Mouse (Mus musculus): ENCODE measurements around the gene Tnfrsf9.
A peak's percentile ranks its signal among the peaks of the same experiment; 100 is the strongest.

Tnfrsf9 gene

DNA sequence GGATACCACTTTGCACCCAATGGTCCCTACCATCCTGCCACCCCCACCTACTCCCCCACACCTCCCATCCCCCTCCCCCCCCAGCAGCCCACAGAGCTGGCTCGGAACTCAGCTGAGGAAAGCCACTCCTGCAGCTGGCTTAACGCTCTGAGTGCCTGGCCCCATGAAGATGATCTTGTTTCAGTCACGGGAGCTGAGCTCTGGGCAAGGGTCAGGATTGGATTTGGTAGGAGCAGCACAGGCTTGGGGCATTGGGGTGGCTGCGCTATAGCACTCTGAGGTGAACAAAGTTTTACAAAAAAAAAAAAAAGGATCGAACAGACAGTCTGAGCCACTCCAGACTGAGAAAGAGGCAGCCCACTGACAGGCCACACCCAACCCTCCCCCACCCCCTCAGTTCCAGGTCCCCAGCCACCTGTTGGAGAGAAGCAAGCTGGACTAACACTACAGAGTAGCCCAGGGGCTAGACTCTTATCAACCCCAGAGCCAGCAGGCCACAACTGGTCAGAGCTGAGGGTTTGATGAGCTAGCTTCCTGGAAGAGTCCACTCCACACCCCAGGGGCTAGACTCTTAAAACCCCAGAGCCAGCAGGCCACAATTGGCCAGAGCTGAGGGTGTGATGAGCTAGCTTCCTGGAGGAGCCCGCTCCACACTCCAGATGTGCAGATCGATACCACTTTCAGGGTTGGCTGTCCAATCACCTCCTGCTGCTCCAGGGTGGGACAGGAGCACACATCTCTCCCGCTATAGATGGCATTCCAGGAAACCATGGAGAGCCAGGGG, 19.5 kb upstream of the Tnfrsf9 start:
- DNase-seq (ENCODE audit: inconsistent age in 2 of 2, low spot score in 1 of 2), result no peak

DNA sequence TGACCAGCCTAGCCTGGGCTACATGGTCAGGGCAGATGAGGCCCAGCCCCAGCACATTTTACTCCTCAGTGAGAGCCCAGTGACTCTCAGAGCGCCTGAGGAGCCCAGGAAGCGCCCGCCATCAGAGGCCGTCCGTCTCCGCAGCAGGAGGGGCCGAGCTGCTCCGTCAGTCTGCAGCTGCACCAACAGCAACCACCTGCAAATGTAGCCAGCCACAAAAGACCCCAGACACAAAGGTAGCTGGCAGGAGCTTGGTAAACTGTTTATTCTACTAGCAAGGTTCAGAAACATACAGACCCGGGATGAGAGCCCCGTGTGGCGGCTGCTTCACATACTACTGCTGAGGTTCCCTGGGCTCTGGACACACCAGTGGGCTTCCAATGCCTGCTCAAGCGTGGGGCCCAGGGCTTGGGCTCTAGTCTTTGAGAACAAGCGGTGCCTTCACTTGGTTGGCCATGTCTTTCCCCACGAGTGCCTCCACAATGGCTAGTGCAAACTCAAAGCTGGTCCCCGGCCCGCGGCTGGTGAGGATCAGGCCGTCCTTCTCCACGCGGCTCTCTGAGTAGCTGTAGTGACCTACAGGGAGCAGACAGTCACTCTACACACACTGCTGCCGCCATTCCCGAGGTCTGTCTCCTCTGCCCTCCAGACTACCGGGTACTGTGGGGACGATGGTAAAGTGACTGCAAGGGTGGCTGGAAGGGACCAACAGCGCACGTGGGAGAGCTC, 17.3 kb upstream of the Tnfrsf9 start:
- DNase-seq (ENCODE audit: inconsistent age in 2 of 2, low spot score in 1 of 2), result no peak

DNA sequence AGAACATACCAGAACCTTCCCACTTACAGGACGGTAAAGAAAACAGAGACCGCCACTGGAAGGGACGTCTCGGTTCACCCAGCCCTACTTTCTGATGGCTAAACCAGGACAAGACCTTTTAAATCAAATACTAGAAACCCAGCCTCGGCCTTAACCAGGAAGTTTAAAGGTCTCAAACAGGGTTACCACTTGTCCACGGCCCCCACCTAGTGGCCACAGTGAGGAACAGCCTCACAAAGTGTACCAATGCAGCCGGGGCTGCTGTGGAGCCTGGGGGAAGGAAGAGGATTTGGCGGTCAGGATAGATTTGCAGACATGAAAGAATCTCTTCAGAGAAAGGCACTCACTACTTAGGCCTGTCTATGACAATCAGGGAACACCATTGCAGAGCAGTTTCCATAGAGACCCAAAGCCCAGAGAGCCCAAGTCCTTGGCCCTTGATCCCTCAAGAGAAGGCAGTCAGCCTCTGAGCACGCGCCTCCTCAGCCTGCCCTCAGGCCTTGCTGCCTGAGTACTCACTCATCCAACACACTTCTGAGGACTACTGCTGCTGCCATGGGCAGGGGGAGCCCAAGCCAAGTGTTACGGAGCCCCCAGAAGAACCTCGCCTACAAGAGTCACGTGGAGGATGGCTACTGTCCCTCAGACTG, 15.5 kb upstream of the Tnfrsf9 start:
- peak; percentile 67 to 91 for DNase-seq (ENCODE audit: inconsistent age in 2 of 2, low spot score in 1 of 2)

DNA sequence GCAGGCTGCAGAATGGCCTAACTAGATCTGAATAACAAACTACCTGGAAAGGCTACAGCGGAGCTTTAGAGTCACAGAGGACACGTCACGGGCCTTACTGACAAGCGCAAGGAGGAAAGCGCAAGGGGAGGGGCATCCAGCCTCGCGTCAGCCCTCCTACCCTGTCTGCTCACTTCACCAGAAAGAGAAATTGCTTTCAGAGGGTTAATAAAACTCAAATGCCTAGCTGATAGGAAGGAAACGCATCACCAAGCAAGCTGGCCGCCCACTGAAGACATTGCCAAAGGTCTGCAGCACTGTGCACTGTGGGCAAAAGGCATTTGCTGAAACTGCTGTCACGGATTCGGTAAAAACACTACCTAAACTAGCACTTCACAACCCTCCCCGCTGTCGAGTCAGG, 13.9 kb upstream of the Tnfrsf9 start:
- no peak for DNase-seq (ENCODE audit: inconsistent age in 2 of 2, low spot score in 1 of 2)

DNA sequence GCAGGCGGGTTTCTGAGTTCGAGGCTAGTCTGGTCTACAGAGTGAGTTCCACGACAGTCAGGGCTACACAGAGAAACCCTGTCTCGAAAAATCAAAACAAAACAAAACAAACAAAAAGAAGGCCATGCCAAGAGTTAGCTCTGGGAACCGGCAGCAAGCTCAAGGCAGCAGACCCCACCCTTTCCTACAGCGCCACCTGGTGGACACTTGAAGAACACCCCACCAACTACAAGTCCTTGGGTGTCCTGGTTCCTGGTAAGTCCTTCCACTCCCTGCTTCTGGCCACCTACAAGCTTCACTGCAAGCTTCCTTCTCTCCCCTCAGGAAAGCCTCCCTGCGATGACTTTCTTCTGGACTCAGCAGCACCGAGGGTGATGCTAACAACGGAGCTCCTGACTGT, 12.7 kb upstream of the Tnfrsf9 start:
- peak; percentile 82 to 93 for DNase-seq (ENCODE audit: inconsistent age in 2 of 2, low spot score in 1 of 2)

DNA sequence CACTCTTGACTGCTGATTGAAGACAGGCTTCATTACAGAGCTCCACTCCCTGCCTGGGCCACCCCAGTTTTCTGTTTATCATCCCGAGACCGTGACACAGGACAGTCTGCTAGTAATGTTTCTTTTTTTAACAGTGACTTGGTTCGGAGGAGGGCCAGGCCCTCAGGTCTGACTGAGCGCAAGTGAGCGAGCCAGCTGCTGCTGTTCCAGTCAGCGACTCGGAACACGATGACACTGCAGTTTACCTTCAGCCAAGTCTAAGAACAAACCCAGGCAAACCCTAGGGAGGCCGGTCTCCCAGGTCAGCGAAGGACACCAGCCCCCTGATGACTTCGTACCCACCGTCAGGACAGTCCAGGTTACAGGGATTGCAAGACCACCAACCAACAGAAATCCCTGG, 12.3 kb upstream of the Tnfrsf9 start:
- no peak for DNase-seq (ENCODE audit: inconsistent age in 2 of 2, low spot score in 1 of 2)

DNA sequence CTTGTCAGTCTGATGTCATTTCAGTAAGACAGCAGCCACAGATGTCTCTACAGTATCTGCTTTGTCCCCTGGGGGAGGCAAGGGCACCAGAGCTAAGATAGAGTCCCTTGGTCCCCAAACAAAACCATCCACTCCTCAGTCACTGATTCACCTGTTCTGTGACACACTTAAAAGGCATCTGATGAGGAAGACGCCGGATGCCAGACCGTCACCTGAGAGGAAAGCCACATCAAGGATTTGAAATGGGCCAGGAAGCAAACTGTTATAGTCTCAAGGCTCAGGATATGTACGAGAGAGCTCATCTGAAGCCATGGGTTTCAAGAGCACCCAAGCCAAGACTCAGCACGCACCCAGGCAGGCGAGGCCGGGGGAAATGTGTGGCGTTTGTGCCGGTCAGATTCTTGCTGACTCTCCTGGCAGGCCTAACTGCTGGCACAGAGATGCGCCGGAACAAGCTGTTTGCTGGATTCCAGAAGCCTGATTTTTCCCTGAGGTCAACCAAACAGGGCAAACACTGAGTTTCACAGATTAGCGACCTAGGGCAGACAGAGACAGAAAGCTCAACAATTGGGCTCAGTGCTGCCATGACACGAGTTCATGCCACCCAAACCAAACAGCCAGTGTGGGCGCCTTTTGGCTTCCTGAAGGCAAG, 11.1 kb upstream of the Tnfrsf9 start:
- DNase-seq (ENCODE audit: inconsistent age in 2 of 2, low spot score in 1 of 2), result peak in 1 of 2 experiments; percentile 14

DNA sequence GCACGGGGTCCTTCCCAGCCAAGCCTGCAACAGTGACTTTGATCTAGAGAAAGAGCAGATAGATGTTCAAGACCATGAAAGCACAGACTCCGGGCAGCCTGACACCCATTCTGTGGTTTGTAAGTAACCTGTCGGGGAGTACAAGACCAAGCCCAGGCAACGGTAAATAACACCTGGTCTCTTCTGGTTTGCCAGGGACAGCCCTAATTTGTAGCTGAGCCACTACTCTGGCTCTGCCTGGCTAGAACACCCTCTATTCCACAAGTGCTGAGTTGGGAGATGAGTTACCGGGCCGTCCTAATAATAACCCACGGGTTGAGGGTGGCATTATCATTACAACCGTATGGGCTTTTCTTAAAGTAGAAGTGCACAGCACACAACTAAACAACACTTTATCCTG, 7.3 kb upstream of the Tnfrsf9 start:
- DNase-seq (ENCODE audit: inconsistent age in 2 of 2, low spot score in 1 of 2), result no peak

DNA sequence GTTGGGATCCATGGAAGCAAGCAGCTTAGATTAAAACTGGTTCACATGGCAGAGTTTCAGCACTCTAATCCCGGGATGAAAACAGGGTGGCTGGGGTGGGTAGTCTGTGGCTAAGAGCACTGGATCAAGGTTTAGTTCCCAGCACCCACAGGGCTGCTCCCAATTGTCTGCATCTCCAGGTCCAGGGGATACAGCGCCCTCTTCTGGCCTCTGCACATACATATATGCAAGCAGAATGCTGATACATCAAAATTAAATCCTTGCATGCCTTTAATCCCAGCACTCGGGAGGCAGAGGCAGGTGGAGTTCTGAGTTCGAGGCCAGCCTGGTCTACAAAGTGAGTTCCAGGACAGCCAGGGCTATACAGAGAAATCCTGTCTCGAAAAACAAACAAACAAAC, 5.8 kb upstream of the Tnfrsf9 start:
- peak; percentile 33 to 48 for DNase-seq (ENCODE audit: inconsistent age in 2 of 2, low spot score in 1 of 2)

DNA sequence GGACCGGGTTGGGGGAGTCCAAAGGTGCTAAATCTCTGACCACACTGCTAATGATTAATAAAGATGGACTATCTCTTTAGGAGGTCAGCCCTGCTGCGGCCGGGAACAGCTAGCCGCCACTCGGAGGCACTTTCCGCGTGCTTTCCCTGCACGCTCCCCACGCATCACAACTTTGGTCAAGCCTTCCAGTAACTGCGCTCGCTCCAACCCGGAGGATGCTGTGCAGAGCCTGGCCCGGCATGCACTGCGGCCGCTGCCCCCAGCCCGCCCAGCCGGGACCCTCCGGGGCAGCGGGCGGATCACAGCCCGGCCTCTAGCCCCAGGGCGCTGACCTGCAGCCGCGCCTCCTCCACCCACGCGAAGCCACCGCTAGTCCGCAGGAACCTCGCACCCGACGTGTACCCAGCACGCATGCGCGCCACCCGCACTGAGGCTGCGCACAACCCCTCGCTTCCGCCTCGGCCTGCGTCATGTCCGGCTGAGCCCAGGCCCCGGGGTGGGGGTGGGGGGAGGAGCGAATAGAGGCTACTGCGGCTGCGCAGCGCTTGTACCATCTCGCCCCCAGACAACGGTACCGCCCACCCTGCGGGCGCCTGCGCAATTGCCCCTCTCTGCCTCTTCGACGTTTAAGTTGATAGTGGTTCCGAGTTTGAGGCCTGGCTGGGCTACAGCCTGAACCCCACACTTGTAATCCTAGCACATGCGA, 4.8 kb upstream of the Tnfrsf9 start:
- peak; percentile 99 to 100 for DNase-seq (ENCODE audit: inconsistent age in 2 of 2, low spot score in 1 of 2)

DNA sequence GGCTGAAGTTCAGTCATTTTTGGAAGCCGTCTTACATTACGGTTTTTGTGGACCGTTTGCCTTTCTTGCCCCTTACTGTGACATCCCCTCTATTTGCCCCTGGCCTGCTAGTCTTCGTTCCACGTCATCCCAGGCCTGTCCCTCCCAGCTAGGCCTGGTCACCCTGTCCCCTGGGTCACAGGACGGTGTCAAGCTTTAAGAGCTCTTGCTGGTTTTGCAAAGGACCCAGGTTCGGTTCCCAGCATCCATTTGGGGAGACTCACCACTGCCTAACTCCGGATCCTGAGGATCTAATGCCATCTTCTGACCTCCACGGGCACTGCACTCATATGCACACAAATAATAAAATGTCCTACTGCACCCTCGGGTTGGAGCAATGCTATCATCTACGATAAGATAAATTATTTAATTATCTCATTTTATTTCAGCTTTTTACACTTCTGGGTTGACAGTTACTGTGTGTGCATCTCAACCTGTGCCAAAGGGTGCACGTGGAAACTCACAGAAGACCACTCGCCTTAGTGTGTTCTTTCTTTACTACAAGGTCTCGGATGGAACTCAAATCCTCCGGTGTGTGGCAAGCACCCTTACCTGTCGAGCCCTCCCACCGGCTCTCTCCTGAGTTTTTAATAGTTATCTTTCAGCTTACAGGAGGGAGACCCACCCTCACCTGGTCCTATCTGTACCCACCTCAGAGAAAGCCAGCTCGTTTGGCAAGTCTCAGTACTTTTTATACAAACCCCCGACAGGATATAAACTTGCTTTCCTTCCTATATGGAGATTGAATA, 4.0 kb upstream of the Tnfrsf9 start:
- DNase-seq (ENCODE audit: inconsistent age in 2 of 2, low spot score in 1 of 2), result peak in 1 of 2 experiments; percentile 24

DNA sequence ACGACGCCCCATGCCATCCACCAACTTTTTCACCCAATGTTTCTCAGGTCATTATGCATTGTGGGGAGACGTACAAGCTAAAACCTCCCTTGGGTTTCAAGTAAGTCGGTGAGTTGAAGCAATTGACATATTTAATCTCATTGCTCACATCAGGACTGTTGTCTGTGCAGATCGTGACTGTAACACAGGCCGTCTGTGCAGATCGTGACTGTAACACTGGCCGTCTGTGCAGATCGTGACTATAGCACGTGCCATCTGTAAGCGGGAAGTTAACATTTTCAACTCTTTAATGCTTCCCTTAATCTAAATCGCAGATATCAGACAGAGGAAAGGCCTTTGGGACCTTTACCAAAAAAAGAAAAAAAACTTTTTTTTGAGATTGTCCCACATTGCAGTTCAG, 619 bp upstream of the Tnfrsf9 start:
- no peak for DNase-seq (ENCODE audit: inconsistent age in 2 of 2, low spot score in 1 of 2)

DNA sequence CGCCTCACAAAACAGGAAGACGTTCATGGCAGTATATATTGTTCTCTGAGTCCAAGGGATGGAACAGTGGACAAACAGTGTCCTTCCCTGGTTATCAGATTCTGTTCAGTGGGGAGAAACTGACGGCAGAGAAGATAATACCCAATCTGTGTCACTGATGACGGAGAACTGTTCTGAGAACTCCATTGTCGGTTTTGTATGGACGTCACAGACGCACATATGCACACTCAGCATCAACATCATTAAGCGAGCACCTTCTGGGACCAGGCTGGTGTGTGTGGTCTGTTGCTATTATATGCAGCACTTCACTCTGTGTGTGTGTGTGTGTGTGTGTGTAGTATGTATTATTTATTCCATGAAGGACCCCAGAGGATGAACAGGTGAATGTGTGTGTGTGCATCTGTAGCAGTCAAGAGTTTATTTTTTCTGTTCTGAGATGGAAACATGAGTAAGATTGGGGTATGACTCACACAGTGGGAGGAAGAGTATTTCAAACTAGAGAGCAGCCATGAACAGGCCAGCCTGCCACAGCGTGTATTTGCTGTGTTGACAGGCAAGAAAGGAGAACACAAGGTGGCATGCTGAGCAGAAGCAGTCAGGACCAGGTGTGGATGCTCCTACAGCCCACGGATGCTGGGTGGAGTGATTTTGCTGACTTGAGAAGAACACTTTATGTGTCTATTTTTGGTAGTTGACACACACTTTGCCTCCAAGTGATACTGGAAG, 982 bp downstream of the Tnfrsf9 start:
- DNase-seq (ENCODE audit: inconsistent age in 2 of 2, low spot score in 1 of 2), result peak; percentile 14 to 54

DNA sequence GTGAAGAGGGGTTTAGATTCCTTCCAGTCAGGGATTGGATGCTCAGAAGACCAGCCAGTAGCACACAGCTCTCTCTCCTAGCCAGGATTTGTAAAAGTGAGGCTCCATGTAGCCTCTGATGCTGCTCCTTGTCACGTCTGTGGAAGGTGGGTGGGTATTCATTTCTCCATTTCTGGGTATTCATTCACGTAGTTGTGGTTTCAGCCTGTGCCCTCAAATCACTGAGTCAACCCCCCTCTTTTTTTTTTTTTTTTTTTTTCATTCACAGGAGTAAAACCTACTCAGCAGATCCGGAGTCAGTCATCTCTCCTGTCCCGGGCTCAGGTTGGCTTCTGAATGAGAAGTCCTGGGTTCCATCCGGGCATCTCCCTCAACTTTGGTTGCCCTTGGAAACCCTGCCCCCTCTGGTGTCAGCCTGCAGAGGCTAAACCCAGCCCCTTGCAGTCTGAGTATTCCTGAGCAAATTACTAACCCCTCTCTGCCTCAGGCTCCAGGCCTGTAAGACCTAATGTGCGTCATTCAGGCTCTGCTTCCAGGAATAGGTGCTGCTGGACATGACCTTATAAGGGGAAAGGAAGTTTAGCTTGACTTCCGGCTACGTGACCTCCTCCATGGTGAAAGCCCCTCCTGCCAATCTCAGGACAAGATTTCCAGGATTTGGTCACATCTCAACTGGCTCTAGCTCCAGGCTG, 3.1 kb downstream of the Tnfrsf9 start:
- no peak for DNase-seq (ENCODE audit: inconsistent age in 2 of 2, low spot score in 1 of 2)

DNA sequence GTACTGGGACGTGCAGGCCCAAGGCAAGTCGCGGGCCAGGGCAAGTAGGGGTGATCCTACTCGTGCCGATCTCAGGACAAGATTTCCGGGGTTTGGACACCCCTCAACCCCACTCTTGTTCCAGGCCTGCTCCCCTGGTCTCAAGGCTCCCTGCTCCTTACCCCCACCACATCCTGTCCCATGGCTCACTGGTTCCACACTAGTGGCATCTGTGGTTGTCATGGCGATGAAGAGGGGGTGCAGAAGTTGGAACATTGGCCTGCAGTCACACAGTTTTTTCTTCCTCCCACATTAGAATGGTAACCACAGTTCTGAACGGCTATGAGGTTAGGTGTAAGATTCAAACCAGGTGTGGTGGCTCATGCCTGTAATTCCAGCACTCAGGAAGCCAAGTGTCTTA, 6.8 kb downstream of the Tnfrsf9 start:
- peak in 1 of 2 experiments; percentile 20 for DNase-seq (ENCODE audit: inconsistent age in 2 of 2, low spot score in 1 of 2)

DNA sequence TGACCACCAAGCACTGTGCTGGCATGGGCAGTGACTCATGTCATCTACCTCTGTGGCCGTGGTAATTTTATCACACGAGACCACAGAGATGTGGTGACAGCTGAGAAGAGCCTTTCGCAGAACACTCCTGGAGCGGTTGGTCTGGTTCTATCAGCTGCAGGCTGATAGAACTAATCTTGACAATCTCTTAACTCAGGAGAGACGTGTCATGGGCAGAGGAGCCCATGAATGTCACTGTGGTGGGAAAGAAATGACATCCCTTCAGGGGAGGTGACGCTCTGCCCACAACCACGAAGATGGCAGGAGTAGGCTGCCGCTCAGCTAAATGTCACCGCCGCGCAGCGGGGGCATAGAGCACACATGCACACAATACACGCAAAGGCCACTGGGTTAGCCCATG, 9.9 kb downstream of the Tnfrsf9 start:
- no peak for DNase-seq (ENCODE audit: inconsistent age in 2 of 2, low spot score in 1 of 2)

DNA sequence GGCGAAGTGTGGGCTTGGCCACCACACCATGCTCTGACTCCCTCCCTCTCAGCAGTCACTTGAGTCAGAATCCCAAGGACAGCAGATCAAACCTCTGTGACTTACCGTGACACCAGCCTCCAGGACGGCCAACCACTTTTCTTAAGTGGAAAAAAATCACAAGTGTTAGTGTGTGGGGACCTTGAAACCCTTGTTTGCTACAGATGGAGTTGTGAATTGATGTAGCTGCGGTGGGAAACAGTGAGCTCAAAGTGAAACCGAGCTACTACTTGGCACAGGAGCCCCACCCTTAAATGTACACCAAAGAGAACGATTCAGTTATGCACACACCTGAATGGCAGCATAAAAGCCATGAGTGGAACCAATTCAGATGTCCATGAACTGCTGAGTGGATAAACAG, 10.6 kb downstream of the Tnfrsf9 start:
- peak in 1 of 2 experiments; percentile 20 for DNase-seq (ENCODE audit: inconsistent age in 2 of 2, low spot score in 1 of 2)

DNA sequence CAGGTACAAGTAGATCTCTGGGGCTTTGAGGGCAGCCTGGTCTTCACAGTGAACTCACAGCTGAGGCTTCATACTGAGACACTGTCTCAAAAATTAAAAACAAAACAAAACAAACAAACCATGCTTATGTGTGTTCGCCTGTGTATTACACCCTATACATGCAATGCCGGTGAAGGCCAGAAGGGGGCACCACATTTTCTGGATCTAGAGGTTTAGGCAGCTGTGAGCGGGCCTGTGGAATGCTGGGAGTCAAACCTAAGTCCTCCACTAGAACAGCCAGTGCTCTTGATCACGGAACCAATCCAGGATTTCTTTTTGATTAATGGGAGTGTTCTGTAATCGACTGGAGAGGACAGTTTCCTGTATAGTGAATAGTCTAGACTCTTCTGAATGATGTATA, 11.6 kb downstream of the Tnfrsf9 start:
- no peak for DNase-seq (ENCODE audit: inconsistent age in 2 of 2, low spot score in 1 of 2)

All from adrenal gland, adult (tissue).